Mouse (Mus musculus) retina, adult 2 months (tissue): ENCODE measurements around the gene Stn1.

ENCODE experiments used
- DNase-seq: peaks from one replicate; pipeline ENCODE4 v3.0.0-alpha.2; 2012; ENCODE audit warnings: low read depth, low spot score

The Stn1 gene

GRCm38 (mm10) chr19:47472881-47473400 lies 64.4 kb downstream of the Stn1 start:
- DNase-seq, result no peak

GRCm38 (mm10) chr19:47471808-47472207 lies 65.5 kb downstream of the Stn1 start:
- DNase-seq, result no peak

GRCm38 (mm10) chr19:47468750-47469149 lies 68.6 kb downstream of the Stn1 start:
- no peak for DNase-seq

GRCm38 (mm10) chr19:47466775-47467174 lies 70.5 kb downstream of the Stn1 start:
- no peak for DNase-seq

- DNase-seq, result no peak
Measured at GRCm38 (mm10) chr19:47465467-47465866, 71.8 kb downstream of the Stn1 start.

- no peak for DNase-seq
Measured at GRCm38 (mm10) chr19:47464304-47465241, 72.7 kb downstream of the Stn1 start, which contains the start of gene Sh3pxd2a. TSS of gene Sh3pxd2a (minus strand) at chr19:47464401.

- DNase-seq, result no peak
Measured at GRCm38 (mm10) chr19:47463636-47464303, 73.5 kb downstream of the Stn1 start.

GRCm38 (mm10) chr19:47463206-47463605 lies 74.1 kb downstream of the Stn1 start:
- no peak for DNase-seq

GRCm38 (mm10) chr19:47462725-47463124 lies 74.6 kb downstream of the Stn1 start:
- no peak for DNase-seq

GRCm38 (mm10) chr19:47461838-47462237 lies 75.5 kb downstream of the Stn1 start:
- no peak for DNase-seq

- DNase-seq, result no peak
Measured at GRCm38 (mm10) chr19:47461386-47461785, 75.9 kb downstream of the Stn1 start.

GRCm38 (mm10) chr19:47460120-47460960 lies 77.0 kb downstream of the Stn1 start:
- DNase-seq, result no peak

- DNase-seq, result no peak
Measured at GRCm38 (mm10) chr19:47459214-47459613, 78.1 kb downstream of the Stn1 start.

GRCm38 (mm10) chr19:47458504-47459161 lies 78.7 kb downstream of the Stn1 start:
- no peak for DNase-seq

GRCm38 (mm10) chr19:47457711-47458503 lies 79.4 kb downstream of the Stn1 start:
- DNase-seq, result no peak

- DNase-seq, result no peak
Measured at GRCm38 (mm10) chr19:47456021-47456420, 81.3 kb downstream of the Stn1 start.

GRCm38 (mm10) chr19:47455001-47455755 lies 82.1 kb downstream of the Stn1 start:
- no peak for DNase-seq

GRCm38 (mm10) chr19:47454167-47455000 lies 82.9 kb downstream of the Stn1 start:
- no peak for DNase-seq

GRCm38 (mm10) chr19:47453352-47453751 lies 84.0 kb downstream of the Stn1 start:
- no peak for DNase-seq
